Mouse (Mus musculus) c-Kit-positive CD71-negative TER-119-negative erythroid progenitor cells, embryonic 14.5 days (primary cell): ENCODE data around the gene Colca2.

Experiments used
- DNase-seq: peaks from one replicate; pipeline ENCODE4 v3.0.0-alpha.2; 2013; ENCODE audit warnings: low read depth

The Colca2 gene

DNA sequence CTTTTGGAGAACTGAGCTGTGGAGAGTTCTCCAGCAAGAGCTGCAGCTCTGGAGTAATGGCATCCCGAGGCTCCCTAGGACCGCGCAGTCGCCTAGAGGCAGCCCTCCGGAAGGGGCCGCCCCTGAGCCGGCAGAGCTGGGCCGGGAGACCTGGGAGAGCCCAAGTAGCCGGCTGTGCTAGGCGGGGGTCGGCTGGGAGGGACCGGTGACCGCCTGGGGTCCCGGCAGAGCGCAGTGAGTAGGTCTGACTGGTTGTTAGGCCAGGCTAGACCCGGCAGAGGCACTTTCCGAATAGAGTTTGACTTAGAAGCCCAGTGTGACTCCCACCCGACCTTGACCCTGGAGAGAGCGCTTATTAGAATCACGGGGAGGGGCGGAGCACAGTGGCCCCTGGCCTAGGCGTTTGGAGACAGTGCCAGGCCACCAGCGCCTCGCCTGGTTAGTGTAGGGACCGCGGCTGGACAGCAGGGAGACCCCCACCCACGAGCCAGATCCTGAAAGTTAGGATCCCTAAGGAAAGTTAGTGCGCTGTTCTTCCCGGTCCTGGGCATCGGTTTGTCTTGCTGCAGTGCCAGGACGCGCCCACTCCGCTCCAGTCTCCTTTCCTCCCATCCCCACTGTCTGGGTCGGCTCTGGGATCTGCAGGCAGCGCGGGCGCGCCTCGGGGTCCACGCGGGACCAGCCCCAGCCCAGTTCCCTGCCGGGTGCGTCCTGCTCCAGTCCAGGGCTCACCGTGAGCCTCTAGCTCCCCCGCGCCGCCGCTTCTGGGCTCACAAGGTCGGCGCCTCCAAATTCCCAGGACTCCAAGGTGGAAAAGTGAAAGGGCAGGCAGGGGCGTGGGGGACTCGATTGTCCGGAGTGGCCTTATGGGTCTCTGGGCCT, at the start of gene Colca2:
Colca2 (minus strand) TSS at position 70 of the 882 bp plus-strand sequence.
- DNase-seq, result peak; percentile 30

DNA sequence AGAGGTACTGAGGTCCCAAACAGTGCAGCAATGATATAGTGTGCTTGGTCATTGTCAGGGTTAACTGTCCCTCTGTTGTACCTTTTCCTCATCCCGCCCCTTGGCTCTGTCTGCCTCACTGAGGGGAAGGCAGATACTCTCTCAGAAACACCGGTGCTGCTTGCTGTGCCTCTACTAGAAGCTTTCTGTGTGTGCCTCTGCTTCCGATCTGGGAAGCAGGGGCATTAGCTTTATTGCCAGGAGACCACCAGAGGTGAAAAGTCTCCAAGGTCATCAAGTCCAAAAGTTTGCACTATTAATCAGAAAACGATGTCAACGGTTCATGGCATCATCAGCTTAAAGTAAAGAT, 49.2 kb upstream of the Colca2 start:
- DNase-seq, result no peak

DNA sequence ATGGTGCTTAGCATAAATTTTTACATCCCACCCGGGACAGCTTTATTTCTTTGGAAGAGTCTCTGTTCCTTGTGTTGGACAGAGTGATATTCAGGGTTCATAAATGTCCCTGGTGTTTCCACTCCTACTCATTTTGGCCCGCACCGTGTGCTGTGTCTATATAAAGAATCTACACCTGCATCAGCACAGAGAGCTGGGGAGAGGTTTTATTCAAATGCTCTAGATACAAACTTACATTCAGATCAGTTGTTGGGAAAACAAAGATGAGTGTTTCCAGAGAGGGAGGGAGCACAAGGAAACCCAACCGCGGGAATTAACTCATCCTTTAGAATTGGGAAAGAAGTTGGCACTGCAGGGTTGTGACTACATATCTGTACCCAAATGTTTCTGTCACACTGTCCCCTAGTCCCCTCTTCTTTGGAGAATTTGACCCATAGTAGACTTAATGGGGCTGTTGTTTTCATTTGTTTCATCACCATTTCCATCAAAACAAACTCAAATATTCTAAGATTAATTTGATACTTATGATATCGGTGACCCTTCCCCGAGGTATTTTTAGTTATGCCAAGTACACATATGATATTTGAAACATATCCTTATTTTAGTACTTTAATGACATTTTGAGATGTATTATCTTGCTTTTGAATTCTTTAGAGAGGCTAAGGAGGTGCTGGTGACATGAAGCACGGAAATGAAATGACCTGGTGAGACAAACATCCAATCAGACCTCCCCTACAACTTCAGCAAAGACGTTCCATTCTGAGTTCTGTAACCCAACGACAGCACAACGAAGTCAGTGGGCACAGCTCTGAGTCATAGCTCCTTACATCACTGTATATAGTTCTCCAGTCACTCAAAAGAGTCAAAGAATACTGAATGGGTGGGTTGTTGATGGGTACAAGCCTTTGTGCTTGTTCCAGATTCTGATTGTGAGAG, 48.5 kb upstream of the Colca2 start:
- no peak for DNase-seq

DNA sequence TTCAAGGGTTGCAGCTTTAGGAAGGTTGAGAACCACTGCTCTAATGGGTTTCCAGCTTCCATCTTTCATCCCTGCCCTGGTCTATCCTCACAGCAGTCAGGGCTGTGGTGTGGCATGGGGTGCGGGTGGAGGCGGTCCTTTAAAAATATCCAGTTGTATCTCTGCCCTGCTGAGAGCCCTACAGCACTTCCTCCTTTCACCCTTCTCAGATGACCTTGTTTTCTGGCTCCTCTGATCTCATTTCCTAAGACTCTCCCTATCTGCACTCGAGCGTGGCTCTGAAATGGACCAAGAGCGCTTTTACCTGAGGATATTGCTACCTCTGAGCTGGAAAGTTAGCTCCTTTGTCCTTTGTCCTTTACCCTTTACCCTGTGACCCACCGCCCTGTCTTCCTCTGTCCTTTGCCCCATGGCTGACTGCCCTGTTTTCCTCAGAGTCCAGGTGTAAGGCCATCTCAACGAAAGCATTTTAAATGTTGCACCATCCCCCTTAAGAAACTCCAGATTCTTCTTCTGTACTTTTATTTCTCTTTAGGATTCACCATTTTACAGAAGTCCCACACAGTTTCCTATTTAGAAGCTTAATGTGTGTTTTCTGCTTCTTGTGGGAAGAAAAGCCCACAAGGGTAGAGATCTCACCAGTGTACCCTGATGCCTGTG, 46.2 kb upstream of the Colca2 start:
- DNase-seq, result no peak

DNA sequence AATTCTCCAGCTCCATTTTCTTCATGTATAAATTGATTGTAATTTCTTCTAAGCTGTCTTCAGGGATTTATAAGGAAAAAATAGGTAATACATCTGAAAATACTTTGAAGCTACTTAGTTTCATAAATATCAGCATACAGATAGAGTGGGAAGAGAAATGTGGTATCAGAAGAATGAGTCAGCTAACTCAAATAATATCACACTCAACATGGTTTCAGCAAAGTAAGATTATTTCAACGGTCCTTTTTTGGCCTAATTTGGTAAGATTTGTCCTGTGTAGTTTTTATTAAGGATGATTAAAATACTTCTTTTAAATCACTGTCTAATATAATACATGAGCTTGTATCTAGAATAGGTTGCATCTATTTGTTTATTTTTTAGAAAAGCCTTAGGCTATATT, 41.7 kb upstream of the Colca2 start:
- no peak for DNase-seq

DNA sequence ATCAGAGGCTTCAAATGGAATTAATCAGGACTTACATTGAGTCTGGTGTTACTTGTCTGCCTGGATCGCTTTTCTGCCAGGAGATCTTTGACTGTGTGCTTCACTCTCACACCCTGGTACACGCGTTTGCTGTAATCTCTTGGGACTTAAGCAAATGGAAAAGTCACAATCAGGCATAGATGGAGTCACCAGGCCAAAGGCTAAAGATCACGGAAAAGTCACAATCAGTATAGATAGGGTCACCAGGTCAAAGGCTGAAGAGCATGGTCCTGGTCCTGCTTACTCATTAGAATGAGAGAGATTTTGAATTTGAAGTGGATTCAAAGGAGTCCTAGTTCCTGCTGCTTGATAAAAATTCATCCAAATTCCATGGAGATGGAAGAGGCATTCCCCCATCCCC, 39.9 kb upstream of the Colca2 start:
- no peak for DNase-seq

DNA sequence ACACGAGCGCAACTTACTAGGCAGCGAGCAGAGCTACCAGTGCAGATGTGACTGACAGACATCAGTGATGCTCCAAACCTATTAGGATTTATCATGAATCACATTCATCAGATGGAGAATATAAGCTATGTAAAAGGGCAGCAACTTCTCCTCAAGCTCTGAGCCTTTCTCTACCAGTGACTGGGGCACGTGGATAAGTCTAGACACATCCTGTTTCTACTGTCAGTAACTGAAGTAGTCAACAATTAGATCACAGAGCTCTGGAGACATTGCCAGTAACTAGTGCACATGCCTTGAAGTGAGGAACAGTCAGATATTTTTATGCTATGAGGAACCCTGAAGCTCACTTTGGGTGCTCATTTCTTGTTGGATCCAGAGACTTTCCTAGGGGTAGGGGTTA, 39.0 kb upstream of the Colca2 start:
- DNase-seq, result no peak

DNA sequence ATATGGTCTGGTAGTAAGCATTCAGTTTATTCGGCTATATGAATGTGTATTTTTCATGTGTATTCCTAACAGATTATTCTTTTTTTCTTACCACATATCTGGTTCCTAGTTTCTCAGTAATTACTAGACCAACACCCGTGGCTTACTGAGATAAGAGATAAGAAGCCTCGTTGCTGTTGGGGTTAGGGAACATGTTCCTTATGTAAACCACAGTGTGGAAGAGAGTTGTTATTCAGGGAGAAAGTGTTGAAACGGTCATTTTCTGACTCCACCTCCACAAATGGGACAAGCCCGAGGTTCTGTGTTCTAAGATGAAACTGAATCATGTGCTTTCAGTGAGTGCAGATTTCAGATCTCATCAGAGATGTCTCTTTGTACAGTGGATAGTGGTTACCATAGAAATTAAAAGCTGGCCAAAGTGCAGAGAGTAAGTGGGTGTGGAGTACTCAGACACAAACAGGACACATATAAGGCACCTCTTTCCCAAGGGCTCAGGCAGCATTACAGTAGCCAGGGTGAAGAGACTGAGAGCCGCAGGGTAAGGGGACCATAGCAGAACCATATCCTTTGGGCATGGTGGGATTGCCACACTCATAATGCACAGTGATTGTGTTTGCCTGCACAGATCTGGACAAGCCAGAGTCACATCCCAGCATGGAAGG, 37.2 kb upstream of the Colca2 start:
- DNase-seq, result peak; percentile 22

DNA sequence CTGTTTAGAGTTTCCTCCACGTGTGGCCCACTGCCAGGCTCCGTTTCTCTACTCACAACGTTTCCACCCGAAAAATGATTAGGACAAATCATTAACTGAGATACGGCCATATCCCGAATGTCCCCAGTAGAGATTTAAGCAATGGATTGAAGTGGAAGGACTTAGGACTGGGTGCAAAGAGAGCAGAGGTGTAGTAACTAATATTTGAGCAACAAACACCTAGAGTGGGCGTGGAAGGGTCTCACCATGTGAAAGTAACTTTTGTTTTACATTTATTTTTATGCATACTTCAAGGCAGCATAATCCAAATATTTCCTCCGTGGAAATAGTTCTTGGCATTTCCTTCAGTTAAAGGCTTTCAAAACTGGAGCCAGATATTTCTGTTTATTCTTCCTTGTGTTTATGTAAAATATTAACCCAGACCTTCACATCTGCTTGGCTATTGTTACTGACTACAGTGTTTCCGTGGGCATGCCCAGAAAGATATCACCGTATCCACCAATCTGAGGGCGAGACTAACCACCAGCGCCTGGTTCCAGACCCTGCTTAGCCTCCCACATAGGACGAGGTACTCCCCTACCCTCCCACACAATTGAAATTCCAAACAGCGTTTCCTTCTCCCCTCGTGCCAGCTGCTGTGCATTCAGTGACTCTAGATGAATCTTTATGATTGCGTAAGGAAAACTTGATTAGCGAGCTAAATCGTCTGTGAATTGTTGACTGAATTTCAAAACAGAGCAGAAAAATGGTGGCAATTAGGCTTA, 34.4 kb upstream of the Colca2 start:
- DNase-seq, result no peak

DNA sequence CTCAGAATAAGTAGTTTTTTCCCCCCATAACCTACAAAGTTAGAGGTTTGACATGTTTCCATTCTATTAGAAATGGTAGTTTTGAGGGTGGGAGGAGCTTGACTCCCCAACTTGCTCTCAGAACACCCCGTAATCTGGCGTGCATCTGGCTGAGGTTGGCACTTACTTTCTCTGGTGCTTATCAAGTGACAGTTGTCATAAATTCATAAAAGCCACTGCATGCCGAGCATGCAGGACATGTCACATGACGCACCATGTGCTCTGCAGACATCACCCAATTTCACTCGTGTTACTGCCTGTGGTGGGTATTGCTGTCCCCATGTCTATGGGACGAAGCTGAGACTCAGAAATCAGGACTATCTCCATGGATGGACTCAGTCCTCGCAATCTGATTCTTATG, 32.1 kb upstream of the Colca2 start:
- no peak for DNase-seq

DNA sequence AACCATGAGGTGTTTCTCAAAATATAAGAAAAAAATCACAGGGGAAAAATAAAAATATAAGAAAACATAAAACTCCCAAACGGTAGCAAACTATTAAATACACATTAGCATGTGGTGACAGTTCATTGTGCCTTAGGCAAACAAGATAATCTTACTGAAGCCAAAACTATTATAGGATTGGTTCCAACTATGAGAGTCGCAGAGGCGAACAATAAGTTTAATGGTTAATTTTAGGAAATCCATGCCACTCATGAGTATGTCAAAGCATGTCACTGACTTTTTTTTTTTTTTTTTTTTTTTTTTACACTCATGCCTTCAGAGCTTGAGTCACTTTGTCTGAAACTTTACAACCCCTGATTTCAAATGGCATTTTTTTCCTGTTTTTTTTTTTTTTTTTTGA, 28.0 kb upstream of the Colca2 start:
- DNase-seq, result no peak

DNA sequence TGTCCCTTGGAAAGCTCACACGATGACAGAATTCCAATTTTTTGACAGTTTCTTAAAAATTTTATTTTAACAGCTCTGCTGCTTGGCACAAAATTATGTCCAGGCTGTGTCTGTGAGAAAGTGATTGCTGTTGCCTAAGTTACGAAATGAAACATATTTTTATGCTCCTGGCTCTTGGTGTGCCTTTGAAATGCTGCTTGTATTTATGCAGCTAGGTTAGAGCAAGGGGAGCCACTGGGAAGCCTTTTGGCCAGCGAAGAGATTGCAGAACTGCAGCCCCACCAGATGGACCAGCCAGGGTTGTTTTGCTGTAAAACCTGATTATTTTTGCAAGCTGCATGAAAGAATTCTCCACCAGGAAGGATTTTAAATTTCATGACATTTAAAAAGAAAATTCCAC, 26.8 kb upstream of the Colca2 start:
- no peak for DNase-seq

DNA sequence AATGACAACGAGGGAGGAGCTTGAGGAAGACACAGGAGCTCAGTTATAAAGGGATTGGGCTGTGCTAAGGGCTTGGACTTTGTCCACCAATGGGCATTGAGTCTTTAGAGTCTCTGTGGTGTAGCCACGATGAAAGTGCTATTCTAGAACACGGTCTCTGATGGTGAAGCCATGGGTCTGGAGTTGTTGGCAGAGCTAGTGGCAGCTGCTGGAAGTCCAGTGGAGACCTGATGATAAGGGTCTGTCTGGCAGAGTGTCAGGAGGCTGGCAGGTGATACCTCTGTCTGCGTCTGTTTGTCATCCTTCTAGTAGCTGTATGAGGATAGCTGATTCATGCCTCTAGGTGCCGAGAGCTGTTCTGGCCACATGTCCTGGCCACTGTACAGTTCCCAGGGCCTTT, 25.6 kb upstream of the Colca2 start:
- no peak for DNase-seq

DNA sequence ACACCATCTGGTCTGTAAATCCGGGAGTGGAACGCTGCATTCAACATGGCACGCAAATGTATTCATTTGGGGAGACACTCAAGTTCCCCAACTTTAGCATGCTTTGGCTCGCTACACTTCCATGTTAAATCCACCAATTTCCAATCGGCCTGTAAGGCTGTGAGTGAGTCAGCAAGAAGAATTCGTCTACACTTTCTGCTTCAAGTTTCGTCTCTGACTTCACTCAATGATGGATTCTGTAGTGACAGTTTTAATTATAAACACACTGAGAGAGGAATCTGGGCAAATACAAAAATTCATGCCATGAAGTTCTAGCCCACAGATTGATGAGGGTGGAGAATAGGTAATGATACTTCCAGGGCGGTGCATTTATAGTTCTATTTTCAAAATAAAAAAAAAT, 15.2 kb upstream of the Colca2 start:
- no peak for DNase-seq

DNA sequence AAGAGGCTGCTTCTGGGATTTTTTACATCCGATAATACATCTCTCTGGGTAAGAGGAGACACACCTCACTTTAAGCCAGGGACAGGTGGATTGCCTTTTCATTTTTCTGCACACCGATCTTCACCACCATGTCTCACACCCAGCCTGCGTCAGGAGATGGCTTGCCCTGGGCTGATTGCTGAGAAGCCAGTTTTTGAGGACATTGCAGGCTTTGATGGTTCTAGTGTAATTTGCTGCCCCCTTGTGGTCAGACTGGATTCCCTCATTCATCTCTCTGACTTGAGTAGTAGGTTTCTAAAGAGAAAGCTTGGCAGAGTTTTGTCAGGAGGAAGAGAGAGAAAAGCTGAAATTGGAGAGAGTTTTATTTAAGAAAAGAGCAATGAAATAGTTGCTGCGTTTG, 14.3 kb upstream of the Colca2 start:
- peak; percentile 80 for DNase-seq

DNA sequence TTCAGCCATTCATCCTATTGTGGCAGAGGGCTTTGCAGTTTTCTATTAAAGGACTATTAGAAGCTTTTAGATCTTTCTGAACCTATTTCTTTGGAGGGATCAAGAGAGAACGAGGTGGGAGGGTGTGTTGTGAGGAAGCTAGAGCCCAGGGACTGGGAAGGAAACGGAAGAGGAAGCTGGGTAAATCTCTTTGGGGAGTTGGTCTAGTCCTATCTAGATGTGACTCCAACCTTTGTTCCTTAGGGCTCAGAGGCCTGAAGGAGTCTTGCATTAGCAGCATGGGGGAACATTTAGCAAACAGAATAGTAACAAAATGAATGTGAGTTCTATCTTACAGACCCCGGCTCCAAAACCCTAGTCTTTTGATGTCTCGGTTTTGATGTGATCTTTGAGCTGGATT, 12.6 kb upstream of the Colca2 start:
- DNase-seq, result no peak

DNA sequence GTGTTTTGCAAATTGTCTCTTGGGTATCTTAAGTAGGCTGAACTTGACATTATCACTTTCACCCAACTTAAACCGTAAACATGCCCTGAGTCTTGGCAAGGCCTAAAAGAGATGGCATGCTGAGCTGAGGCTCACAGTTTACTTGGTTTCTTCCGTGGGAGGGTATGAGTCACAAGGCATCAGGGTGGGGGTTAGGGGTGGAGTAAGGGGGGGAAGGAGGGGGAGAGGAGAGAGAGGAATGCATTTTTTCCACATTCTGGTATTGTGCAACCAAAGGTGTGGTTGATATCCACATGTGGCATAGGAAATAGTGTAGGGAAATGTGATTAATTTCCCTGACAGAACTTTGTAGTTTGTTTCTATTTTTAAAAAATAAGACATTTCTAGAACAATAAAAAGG, 7.7 kb upstream of the Colca2 start:
- no peak for DNase-seq

DNA sequence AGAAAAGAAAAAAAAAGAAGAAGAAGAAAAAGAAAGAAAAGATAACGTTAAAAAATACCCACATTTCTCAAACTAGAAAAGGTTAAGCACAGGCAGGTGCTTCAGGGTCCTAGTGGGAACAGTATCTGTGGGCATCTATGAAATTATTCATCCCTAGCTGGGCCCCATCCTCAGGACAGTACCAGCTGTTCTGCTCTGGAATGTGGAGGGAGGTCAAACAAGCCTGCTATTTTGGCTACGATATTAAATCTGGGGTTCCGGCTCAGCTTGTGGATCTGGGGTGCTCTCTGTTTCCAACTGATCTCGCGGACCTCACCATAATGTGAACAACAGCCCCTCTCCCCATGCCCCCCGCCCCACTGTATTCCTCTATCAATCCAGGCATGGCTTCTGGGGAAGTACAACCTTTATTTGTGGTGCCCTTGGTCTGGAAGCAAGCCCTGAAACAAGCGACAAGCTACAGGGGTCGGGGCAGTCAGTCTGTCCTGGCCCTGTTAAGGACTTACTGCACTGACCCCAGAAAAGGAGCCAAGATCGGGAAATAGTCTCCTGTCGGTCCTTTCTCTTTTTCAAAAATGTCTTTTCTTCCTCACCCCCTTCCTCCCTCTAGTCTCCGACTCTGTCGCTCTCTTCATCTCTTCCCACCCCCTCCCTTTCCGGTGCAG, 403 bp downstream of the Colca2 start:
- DNase-seq, result no peak

DNA sequence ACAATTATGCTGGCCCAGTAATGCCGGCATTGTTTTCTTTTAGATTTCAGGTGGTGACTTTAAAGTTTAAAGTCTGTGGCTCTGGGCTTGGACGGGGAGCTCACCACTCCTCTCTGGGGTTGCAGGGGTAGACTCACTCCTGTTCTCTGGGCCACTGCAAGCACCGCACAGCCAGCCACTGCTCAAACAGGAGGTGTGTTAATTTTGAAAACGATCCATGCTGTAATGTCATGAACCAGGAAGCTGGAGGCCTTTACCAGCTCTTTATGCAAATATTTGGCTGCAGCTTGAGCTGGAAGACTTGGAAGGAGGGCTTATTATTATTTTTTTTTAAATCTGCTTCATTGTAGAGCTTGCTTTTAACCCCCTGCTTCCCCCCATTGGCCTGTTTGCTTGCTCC, 3.7 kb downstream of the Colca2 start:
- DNase-seq, result no peak

DNA sequence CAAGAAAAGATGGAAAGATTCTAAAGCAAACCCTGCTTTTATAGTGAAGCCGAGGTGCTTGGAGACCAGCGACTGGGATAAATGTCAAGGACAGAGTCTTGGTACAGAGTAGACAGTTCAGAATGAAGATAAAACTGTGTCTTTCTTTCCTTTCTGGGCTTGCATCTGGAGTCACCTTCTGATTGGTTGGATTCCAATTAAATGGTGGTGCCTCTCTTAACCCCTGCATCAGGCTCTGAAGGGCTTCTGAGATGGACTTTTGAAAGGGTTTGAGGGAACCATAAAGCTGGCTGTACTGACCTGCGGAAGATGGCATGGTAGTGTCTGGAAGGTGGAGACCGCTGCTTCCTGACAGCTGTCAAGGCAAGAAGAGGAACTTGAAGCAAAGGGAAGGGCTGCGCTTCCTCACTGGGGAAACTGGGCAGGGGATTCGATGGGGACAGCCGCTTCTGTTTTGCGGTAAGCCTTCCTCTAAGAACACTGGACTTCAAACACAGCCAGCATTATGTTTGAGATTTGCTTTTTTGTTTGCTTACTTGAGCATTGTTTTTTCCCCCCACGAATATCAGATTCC, 4.7 kb downstream of the Colca2 start:
- DNase-seq, result peak; percentile 33
